Mouse (Mus musculus) hindbrain, embryonic 16.5 days (tissue): ENCODE results near the gene St6gal1. TPM values are rescaled to one million over a fixed set of nuclear protein-coding genes. Genes with fewer than 3 reads are reported as not detected.

ENCODE experiments used
- ATAC-seq: fragments of 200-750 bp; cut with Nextera tagmentation; 2 replicates; pipeline ENCODE4 v1.8.0; 2017; ENCODE audit warnings: moderate TSS enrichment, moderate library complexity
- H3K27ac ChIP-seq: fragments of 300-500 bp; sonication (generic); 2 replicates; pipeline ENCODE4 v1.5.1; 2014; ENCODE audit warnings: low read depth, mild to moderate bottlenecking, control low read depth, low read length, moderate library complexity
- H3K27me3 ChIP-seq: fragments of 300-500 bp; sonication (generic); replicated peaks from 2 replicates; pipeline ENCODE4 v1.6.1; 2014; ENCODE audit warnings: low read length; ENCODE audit not compliant: control insufficient read depth, insufficient read depth
- H3K36me3 ChIP-seq: fragments of 300-500 bp; sonication (generic); 2 replicates; pipeline ENCODE4 v1.6.1; 2014; ENCODE audit warnings: mild to moderate bottlenecking, low read length, moderate library complexity, mixed read lengths; ENCODE audit not compliant: control insufficient read depth, insufficient read depth
- H3K4me1 ChIP-seq: fragments of 300-500 bp; sonication (generic); 2 replicates; pipeline ENCODE4 v1.6.1; 2014; ENCODE audit warnings: low read depth, low read length; ENCODE audit not compliant: control insufficient read depth, insufficient read depth
- H3K4me2 ChIP-seq: fragments of 300-500 bp; sonication (generic); 2 replicates; pipeline ENCODE4 v1.6.1; 2014; ENCODE audit warnings: mild to moderate bottlenecking, low read length, control low read depth, moderate library complexity
- H3K4me3 ChIP-seq: fragments of 300-500 bp; sonication (generic); 2 replicates; pipeline ENCODE4 v1.5.1; 2014; ENCODE audit warnings: mild to moderate bottlenecking, low read length, control low read depth, moderate library complexity
- H3K9ac ChIP-seq: fragments of 300-500 bp; sonication (generic); 2 replicates; pipeline ENCODE4 v1.6.1; 2014; ENCODE audit warnings: low read depth, mild to moderate bottlenecking, control low read depth, low read length, moderate library complexity
- H3K9me3 ChIP-seq: fragments of 300-500 bp; sonication (generic); 2 replicates; pipeline ENCODE4 v1.6.1; 2014; ENCODE audit warnings: mild to moderate bottlenecking, low read length, moderate library complexity; ENCODE audit not compliant: control insufficient read depth
- WGBS: fragments of 180-500 bp; shearing (Covaris S2); extraction: QIAGEN DNeasy Blood & Tissue Kit; methylation state at CpG from one replicate; pipeline ENCODE4 v1.1.7; 2014; 5-methylcytosine and 5-hydroxymethylcytosine counted together
- polyA plus RNA-seq: library from polyadenylated mRNA; unstranded; fragments of >200 nt; fragmentation: Nextera tagmentation; extraction: Ambion mirVana; gene quantifications from 2 replicates; pipeline ENCODE4 v1.2.1, GENCODE M21; 2015

Gene St6gal1
- polyA plus RNA-seq, 1 experiment from 2014 or later: 18.4 TPM

- Histone ChIP-seq H3K4me3 (no peak overlapping the region), H3K4me2 (no peak overlapping the region), H3K9me3 (no peaks in the 10 kb centered on the region), H3K36me3 (no peaks in the 10 kb centered on the region), H3K27ac (no peak overlapping the region), H3K9ac (no peak overlapping the region), H3K27me3 (no peaks in the 10 kb centered on the region), H3K4me1 (no peaks in the 10 kb centered on the region)
- no peak for ATAC-seq
- WGBS: 74% methylated on average over 4 of the region's 4 CpGs
These were observed 83.5 kb downstream of the St6gal1 start for GRCm38 (mm10) chr16:23308012-23308554.

- H3K9me3 ChIP-seq: no peaks in the 10 kb centered on the region
- 75% methylated on average over 4 of the region's 4 CpGs for WGBS
- H3K27me3 ChIP-seq: no peaks in the 10 kb centered on the region
- H3K4me3 ChIP-seq: no peak overlapping the region
- H3K36me3 ChIP-seq: no peaks in the 10 kb centered on the region
- no peak overlapping the region for H3K27ac ChIP-seq
- no peak for ATAC-seq
- no peak overlapping the region for H3K9ac ChIP-seq
- H3K4me2 ChIP-seq: no peak overlapping the region
- no peaks in the 10 kb centered on the region for H3K4me1 ChIP-seq
These were observed 84.5 kb downstream of the St6gal1 start for GRCm38 (mm10) chr16:23309080-23309479.

- H3K27ac ChIP-seq: no peak overlapping the region
- WGBS: 96% methylated on average over 9 of the region's 9 CpGs
- ATAC-seq: no peak
- H3K9ac ChIP-seq: no peak overlapping the region
- H3K9me3 ChIP-seq: no peaks in the 10 kb centered on the region
- H3K4me2 ChIP-seq: no peak overlapping the region
- H3K27me3 ChIP-seq: no peaks in the 10 kb centered on the region
- no peaks in the 10 kb centered on the region for H3K36me3 ChIP-seq
- no peak overlapping the region for H3K4me3 ChIP-seq
- no peaks in the 10 kb centered on the region for H3K4me1 ChIP-seq
These were observed 88.1 kb downstream of the St6gal1 start for GRCm38 (mm10) chr16:23312604-23313003.

GRCm38 (mm10) chr16:23314790-23315189 is 90.2 kb downstream of the St6gal1 start:
- Histone ChIP-seq H3K4me3 (no peak overlapping the region), H3K4me2 (no peak overlapping the region), H3K36me3 (no peaks in the 10 kb centered on the region), H3K9ac (no peak overlapping the region), H3K27me3 (no peaks in the 10 kb centered on the region), H3K27ac (no peak overlapping the region), H3K9me3 (no peaks in the 10 kb centered on the region), H3K4me1 (no peaks in the 10 kb centered on the region)
- no peak for ATAC-seq
- 11% methylated on average over 7 of the region's 7 CpGs for WGBS

- H3K27ac ChIP-seq: no peak overlapping the region
- H3K9me3 ChIP-seq: no peaks in the 10 kb centered on the region
- peaks cover 4% of the 10 kb centered on the region; the same call in 1 of the 2 replicates for H3K36me3 ChIP-seq
- no peak overlapping the region for H3K9ac ChIP-seq
- WGBS: 89% methylated on average over 7 of the region's 7 CpGs
- no peak overlapping the region for H3K4me2 ChIP-seq
- ATAC-seq: no peak
- no peaks in the 10 kb centered on the region for H3K4me1 ChIP-seq
- H3K27me3 ChIP-seq: no peaks in the 10 kb centered on the region
- no peak overlapping the region for H3K4me3 ChIP-seq
These were observed 93.0 kb downstream of the St6gal1 start for GRCm38 (mm10) chr16:23317411-23318047.

GRCm38 (mm10) chr16:23320025-23320424 is 95.5 kb downstream of the St6gal1 start:
- Histone ChIP-seq H3K4me1 (no peaks in the 10 kb centered on the region), H3K36me3 (peaks cover 4% of the 10 kb centered on the region; the same call in 1 of the 2 replicates), H3K9me3 (no peaks in the 10 kb centered on the region), H3K27me3 (no peaks in the 10 kb centered on the region), H3K9ac (no peak overlapping the region), H3K27ac (no peak overlapping the region), H3K4me2 (no peak overlapping the region), H3K4me3 (no peak overlapping the region)
- 89% methylated on average over 3 of the region's 3 CpGs for WGBS
- no peak for ATAC-seq

- no peaks in the 10 kb centered on the region for H3K27me3 ChIP-seq
- no peak for ATAC-seq
- H3K36me3 ChIP-seq: peaks cover 4% of the 10 kb centered on the region; the same call in 1 of the 2 replicates
- no peak overlapping the region for H3K4me3 ChIP-seq
- no peaks in the 10 kb centered on the region for H3K4me1 ChIP-seq
- H3K9ac ChIP-seq: no peak overlapping the region
- 95% methylated on average over 6 of the region's 6 CpGs for WGBS
- no peak overlapping the region for H3K4me2 ChIP-seq
- H3K9me3 ChIP-seq: no peaks in the 10 kb centered on the region
- H3K27ac ChIP-seq: no peak overlapping the region
These were observed 96.0 kb downstream of the St6gal1 start for GRCm38 (mm10) chr16:23320579-23320978.

- H3K9ac ChIP-seq: no peak overlapping the region
- peaks cover 4% of the 10 kb centered on the region; the same call in 1 of the 2 replicates for H3K36me3 ChIP-seq
- no peaks in the 10 kb centered on the region for H3K9me3 ChIP-seq
- H3K4me3 ChIP-seq: no peak overlapping the region
- no peaks in the 10 kb centered on the region for H3K27me3 ChIP-seq
- no peaks in the 10 kb centered on the region for H3K4me1 ChIP-seq
- ATAC-seq: no peak
- H3K4me2 ChIP-seq: no peak overlapping the region
- no peak overlapping the region for H3K27ac ChIP-seq
These were observed 97.9 kb downstream of the St6gal1 start for GRCm38 (mm10) chr16:23322453-23322852.

GRCm38 (mm10) chr16:23323915-23324314 is 99.4 kb downstream of the St6gal1 start:
- H3K4me3 ChIP-seq: no peak overlapping the region
- no peak overlapping the region for H3K27ac ChIP-seq
- WGBS: 30% methylated on average over 3 of the region's 3 CpGs
- H3K9ac ChIP-seq: no peak overlapping the region
- no peaks in the 10 kb centered on the region for H3K4me1 ChIP-seq
- H3K36me3 ChIP-seq: peaks cover 8% of the 10 kb centered on the region; the same call in 1 of the 2 replicates
- H3K4me2 ChIP-seq: no peak overlapping the region
- ATAC-seq: no peak
- no peaks in the 10 kb centered on the region for H3K27me3 ChIP-seq
- H3K9me3 ChIP-seq: no peaks in the 10 kb centered on the region
